ENCODE assay signal across 23 mouse cellular contexts in the genomic region with DNA sequence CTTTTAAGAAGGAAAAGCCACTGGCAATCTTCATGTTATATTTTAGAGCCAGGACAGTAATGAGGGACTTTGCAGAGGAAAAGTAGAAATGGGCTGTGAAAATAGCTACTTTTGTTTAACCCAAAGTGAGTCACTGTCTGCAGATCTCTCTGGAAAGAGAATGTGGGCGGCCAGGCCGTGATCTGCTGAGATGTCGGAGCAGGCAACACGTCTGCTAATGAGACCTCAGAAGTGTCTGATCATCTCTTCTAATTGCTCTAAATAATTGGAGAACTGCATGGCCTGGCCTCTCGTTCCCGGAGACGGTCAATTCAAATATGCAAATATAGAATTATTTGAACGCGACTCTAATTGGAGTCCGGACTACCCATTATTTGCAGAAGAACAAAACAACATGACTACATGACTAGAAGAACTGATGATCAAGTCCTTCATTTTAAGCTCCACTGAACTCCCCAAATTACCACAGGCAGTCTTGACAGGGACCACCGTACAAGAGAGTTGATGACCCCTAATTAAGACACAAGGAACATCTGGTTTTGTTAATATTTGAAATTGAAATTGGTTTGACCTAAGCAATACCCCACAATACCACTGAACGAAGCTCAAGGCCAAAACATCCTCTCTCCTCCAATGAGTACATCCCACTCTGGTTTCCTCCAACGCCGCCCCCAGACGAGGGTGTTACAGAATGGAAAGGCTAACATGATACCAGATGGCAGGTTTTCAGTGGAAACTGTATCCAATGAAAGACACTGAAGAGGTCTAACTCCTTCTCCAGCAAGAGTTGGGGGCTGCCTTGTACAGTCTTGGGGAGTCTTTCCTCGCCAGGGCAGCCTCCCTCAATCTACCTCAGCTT.
DNase-seq lines count a peak whose midpoint lies in the region; ATAC-seq and TF ChIP-seq lines count a peak whose summit lies in the region.
"Had no signal": no experiment of that assay in that cellular context is flagged by ENCODE, and none has a peak within 500 bp of the region (broad histone marks: within the 10 kb centered on the region; RNA-seq: fewer than 3 reads in every experiment).

No protein-coding gene starts in this region.

- H3K9me3 ChIP-seq in embryonic facial prominence, embryonic 14.5 days (ENCODE audit: control insufficient read depth, low read length): no peaks in the 10 kb centered on the region
- H3K9me3 ChIP-seq in embryonic facial prominence, embryonic 10.5 days: no peaks in the 10 kb centered on the region
- H3K9me3 ChIP-seq: midbrain, embryonic 10.5 days had no signal

- no peak overlapping the region for H3K9ac ChIP-seq in embryonic facial prominence, embryonic 14.5 days (ENCODE audit: low read depth, low read length)

- ATAC-seq in embryonic facial prominence, embryonic 14.5 days (ENCODE audit: low read depth): peak; percentile 65; the same call in 1 of the 2 replicates
- ATAC-seq in granulocyte monocyte progenitor cell, adult 5-6 weeks (replicated peaks; ENCODE audit: poor library complexity, severe bottlenecking): no peak
- ATAC-seq: activated CD4-positive, CD25-positive, alpha-beta regulatory T cell, adult 4 months; Patski had no signal

- no peak overlapping the region for H3K4me3 ChIP-seq in embryonic facial prominence, embryonic 14.5 days (ENCODE audit: low read depth, low read length)
- no peak overlapping the region for H3K4me3 ChIP-seq in embryonic facial prominence, embryonic 10.5 days
- H3K4me3 ChIP-seq in left cerebral cortex, adult 2 months: no peak overlapping the region
- H3K4me3 ChIP-seq: gastrocnemius, adult 2 months; layer of hippocampus, adult 2 months; midbrain, embryonic 10.5 days had no signal

- no peak for DNase-seq in embryonic facial prominence, embryonic 14.5 days (ENCODE audit: low spot score)
- no peak for DNase-seq in embryonic facial prominence, embryonic 10.5 days (ENCODE audit: low spot score)
- peak; percentile 69 for DNase-seq in right cerebral cortex, adult 18-20 months
- DNase-seq in right cerebral cortex, postnatal 14 days: no peak
- DNase-seq in left cerebral cortex, adult 2 months (ENCODE audit: extremely low spot score in 1 of 2, low spot score in 2 of 2): peak; percentile 37
- DNase-seq in telencephalon, adult 2 months (ENCODE audit: low read depth, low spot score): peak; percentile 57
- DNase-seq in adrenal gland, adult 2 months: no peak
- DNase-seq: adrenal gland, postnatal 25 days; cerebellum, postnatal 10 days; embryo, embryonic 11 days; gastrocnemius, adult 2 months; heart, adult 18-20 months; kidney, adult 18-20 months; kidney, postnatal 10 days; lung, adult 18-20 months; lung, postnatal 36 days; thymus, postnatal 25 days had no signal

- H3K4me2 ChIP-seq in embryonic facial prominence, embryonic 14.5 days (ENCODE audit: low read depth, low read length): no peak overlapping the region

- no peak overlapping the region for H3K27ac ChIP-seq in embryonic facial prominence, embryonic 14.5 days (replicated peaks; ENCODE audit: low read depth, low read length)
- no peak overlapping the region for H3K27ac ChIP-seq in embryonic facial prominence, embryonic 10.5 days (replicated peaks)
- no peak overlapping the region for H3K27ac ChIP-seq in left cerebral cortex, adult 2 months
- H3K27ac ChIP-seq: gastrocnemius, adult 2 months; layer of hippocampus, adult 2 months; midbrain, embryonic 10.5 days; stomach, postnatal 0 days had no signal

- TF ChIP-seq CTCF in left cerebral cortex, adult 2 months (IDR thresholded peaks at IDR 0.05): no peak

- no peaks in the 10 kb centered on the region for H3K36me3 ChIP-seq in embryonic facial prominence, embryonic 14.5 days (ENCODE audit: control insufficient read depth, insufficient read depth, low read length)
- H3K36me3 ChIP-seq in embryonic facial prominence, embryonic 10.5 days (replicated peaks): no peaks in the 10 kb centered on the region
- H3K36me3 ChIP-seq: midbrain, embryonic 10.5 days had no signal

- 77% methylated on average over 16 of the region's 16 CpGs for WGBS in embryonic facial prominence, embryonic 14.5 days
- WGBS in embryonic facial prominence, embryonic 10.5 days: 80% methylated on average over 16 of the region's 16 CpGs

- H3K27me3 ChIP-seq in embryonic facial prominence, embryonic 14.5 days (replicated peaks; ENCODE audit: control insufficient read depth, insufficient read depth, low read length): no peaks in the 10 kb centered on the region
- H3K27me3 ChIP-seq in embryonic facial prominence, embryonic 10.5 days (replicated peaks; ENCODE audit: low read depth, poor library complexity, severe bottlenecking): no peaks in the 10 kb centered on the region
- H3K27me3 ChIP-seq: Patski had no signal

- H3K4me1 ChIP-seq in embryonic facial prominence, embryonic 14.5 days (ENCODE audit: control insufficient read depth, insufficient read depth, low read length): no peaks in the 10 kb centered on the region
- peaks cover 3% of the 10 kb centered on the region; the same call in 1 of the 2 replicates for H3K4me1 ChIP-seq in embryonic facial prominence, embryonic 10.5 days
- H3K4me1 ChIP-seq: midbrain, embryonic 10.5 days had no signal

- intact Hi-C loops in left cerebral cortex, adult 2 months (cut with DNase I): no loop called here

Comparison
In these comparisons a context has a peak if more than half of its experiments do, and no peak if none do; other contexts are left out.
1. DNase-seq: peak in right cerebral cortex, adult 18-20 months (single experiment), left cerebral cortex, adult 2 months (2 of 2) and telencephalon, adult 2 months (single experiment); none in embryonic facial prominence, embryonic 14.5 days (single experiment), embryonic facial prominence, embryonic 10.5 days (single experiment), right cerebral cortex, postnatal 14 days (single experiment) and adrenal gland, adult 2 months (single experiment).